Mouse (Mus musculus): ENCODE data around the gene Dpp4.

Gene Dpp4

GRCm38 (mm10) chr2:62306978-62307377, 105.1 kb downstream of the Dpp4 start:
- DNase-seq (ENCODE audit: low spot score in 2 of 2): no peak

- peak in 1 of 2 experiments; percentile 49 for DNase-seq (ENCODE audit: low spot score in 2 of 2)
Observed at GRCm38 (mm10) chr2:62301716-62302115, 110.3 kb downstream of the Dpp4 start.

GRCm38 (mm10) chr2:62293846-62294245, 118.2 kb downstream of the Dpp4 start:
- no peak for DNase-seq (ENCODE audit: low spot score in 2 of 2)

- DNase-seq (ENCODE audit: low spot score in 2 of 2): no peak
Observed at GRCm38 (mm10) chr2:62287532-62287931, 124.5 kb downstream of the Dpp4 start.

GRCm38 (mm10) chr2:62285847-62286246, 126.2 kb downstream of the Dpp4 start:
- no peak for DNase-seq (ENCODE audit: low spot score in 2 of 2)

GRCm38 (mm10) chr2:62285026-62285425, 127.0 kb downstream of the Dpp4 start:
- DNase-seq (ENCODE audit: low spot score in 2 of 2): no peak

All from right cerebral cortex, postnatal 36 days (tissue).